Mouse (Mus musculus) thymus, postnatal 4 days (tissue): ENCODE data around the gene Foxa3.

Experiments used
- DNase-seq: peaks from one replicate; pipeline ENCODE4 v3.0.0; 2021

Gene Foxa3

DNA sequence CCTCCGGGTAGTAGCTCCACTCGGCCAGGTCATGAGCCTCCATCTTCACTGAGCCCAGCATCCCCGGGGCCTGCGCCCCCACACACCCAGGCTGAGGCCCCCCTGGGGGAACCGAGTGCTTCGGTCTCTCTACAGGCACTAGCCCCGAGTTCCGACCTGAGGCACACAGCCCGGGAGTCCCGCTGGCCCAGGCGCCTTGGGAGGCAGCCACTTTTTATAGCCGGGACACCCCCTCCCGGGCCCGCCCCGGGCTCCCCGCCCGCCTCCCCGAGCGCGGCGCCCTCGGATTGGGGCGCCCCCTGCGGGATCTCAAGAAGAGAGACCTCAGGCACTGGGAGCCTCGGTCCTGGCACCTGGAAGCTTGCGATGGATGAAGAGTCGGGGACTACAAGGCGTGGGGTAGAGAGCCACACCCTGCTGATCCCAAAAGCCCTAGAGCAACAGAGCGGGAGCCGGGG, at the start of gene Foxa3:
Foxa3 (minus strand) TSS at position 182 of the 458 bp plus-strand sequence.
- peak; percentile 69 for DNase-seq

GRCm38 (mm10) chr7:19071024-19071423, 47.7 kb upstream of the Foxa3 start:
- DNase-seq: peak; percentile 1

- DNase-seq: peak; percentile 62
Observed at GRCm38 (mm10) chr7:19069500-19069899, 46.2 kb upstream of the Foxa3 start.

DNA sequence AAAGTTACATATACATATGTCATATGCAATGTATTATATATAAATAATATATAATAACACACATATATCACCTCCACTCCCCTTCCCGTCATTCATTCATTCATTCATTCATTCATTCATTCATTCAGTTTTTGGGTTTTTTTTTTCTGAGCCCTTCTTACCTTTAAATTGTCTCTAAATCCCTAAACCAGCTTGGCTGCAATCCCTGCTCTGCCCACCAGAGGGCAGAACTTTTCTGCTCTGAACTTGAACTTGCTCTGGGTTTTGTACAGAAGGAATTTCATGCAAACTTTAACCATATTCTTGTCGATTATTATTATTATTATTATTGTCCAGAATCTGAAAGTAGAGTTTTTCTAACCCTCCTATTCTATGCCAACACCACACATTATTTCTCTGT, 45.4 kb upstream of the Foxa3 start:
- DNase-seq: peak; percentile 87

DNA sequence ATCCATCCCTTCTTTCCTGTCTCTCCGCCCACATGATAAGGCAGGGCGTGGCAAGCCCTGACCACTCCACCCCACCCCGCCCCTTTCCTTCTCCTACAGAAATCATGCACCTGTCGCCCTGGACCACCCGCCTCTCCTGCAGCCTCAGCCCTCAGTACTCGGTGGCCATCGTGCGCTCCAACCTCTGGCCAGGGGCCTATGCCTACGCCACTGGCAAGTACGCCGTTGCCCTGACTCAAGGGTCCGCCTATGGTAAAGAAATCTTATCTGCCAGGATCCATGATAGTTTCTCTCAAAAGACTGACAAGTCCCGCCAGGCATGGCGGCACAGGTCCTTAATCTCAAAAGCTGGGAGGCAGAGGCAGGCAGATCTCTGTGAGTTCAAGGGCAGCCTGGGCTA, 44.6 kb upstream of the Foxa3 start:
- no peak for DNase-seq

DNA sequence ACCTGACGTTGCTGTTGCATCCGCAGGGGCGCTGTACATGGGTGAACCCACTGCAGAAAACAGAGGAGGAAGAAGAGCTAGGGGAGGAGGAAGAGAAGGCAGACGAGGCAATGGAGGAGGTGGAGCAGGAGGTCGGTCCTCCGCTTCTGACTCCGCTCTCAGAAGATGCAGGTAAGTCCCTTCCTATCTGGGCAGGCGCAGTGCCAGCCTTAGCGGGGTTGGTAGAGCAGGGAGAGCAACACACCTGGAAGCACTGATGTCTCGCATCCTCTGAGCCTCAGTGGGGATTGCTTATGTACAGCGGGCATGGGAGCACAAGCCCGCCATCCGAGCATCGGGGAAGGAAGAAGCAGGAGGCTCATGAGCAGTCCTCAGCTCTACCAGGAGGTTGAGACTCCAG, 43.7 kb upstream of the Foxa3 start:
- no peak for DNase-seq

GRCm38 (mm10) chr7:19065896-19066295, 42.6 kb upstream of the Foxa3 start:
- no peak for DNase-seq

- DNase-seq: no peak
Observed at GRCm38 (mm10) chr7:19057405-19057804, 34.1 kb upstream of the Foxa3 start.

DNA sequence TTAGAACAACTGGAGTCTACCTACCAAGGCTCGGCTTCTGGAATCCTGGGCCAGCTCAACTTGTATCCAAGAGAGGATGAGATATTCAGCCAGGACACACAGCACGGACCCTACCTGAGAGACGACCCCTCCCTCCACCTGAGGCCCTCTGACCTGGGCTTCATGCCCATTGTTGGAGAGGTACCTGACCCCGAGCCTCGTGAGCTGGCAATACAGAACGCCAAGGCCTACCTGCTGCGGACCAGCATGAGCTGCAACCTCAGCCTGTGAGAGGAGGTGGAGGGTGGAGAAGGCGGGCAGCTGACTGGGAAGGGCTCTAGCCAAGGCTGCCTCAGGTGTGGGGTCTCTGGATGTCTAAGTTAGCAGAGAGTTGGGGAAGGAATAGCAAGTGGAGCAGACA, 31.8 kb upstream of the Foxa3 start:
- DNase-seq: no peak

DNA sequence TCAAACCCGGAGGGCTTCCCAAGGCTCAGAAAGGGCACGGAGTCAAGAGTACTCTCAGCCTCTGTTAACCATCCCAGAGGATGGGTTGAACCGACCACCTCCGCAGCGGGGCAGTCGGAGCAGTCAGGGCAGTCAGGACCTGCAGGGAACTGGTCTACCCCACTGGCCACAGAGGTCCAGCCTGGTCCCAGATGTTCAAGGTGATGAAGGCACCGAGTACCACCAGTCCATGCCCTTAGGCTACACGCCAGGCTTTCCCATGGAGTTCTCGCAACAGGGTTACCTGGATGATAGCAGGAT, 31.4 kb upstream of the Foxa3 start:
- no peak for DNase-seq

GRCm38 (mm10) chr7:19054047-19054776, 30.9 kb upstream of the Foxa3 start, which contains the start of gene Rsph6a:
Rsph6a (plus strand) TSS chr7:19054690.
- DNase-seq: peak; percentile 73

DNA sequence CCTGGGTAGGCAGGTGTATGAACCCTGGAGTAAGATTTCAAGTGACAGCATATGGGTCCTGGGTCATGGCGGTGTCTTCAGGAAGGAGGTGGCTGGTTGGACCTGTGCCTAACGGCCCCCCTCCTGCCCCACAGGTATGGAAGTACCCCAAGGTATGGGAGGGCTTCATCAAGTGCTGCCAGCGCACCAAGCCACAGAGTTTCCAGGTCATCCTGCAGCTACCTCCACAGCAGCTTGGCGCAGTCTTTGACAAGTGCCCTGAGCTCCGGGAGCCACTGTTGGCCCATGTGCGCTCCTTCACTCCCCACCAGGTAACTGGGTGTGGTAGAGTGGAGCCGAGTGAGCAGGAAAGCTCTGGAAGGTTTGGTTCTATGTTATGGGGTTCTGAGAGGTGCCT, 29.8 kb upstream of the Foxa3 start:
- DNase-seq: no peak

GRCm38 (mm10) chr7:19052345-19053135, 29.2 kb upstream of the Foxa3 start:
- no peak for DNase-seq

GRCm38 (mm10) chr7:19051161-19051560, 27.8 kb upstream of the Foxa3 start:
- no peak for DNase-seq

GRCm38 (mm10) chr7:19050172-19050571, 26.8 kb upstream of the Foxa3 start:
- no peak for DNase-seq

DNA sequence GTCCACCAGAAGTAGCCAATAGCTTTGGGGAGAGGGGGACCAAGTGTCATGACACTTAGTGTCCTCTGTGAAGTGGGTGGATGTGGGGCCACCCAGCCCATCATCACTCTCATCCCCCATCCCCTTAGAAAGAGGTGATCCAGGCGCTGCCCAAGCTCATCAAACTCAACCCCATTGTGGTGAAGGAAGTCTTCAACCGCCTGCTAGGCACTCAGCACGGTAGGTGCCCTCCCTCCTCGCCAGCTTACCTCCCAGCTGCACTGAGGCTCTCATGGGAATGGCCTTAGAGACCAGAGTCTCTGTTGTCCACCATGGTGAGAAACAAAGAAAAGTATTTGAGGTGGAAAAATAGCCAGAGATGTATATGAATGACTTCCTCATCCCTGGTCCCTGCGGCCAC, 25.9 kb upstream of the Foxa3 start:
- DNase-seq: no peak

DNA sequence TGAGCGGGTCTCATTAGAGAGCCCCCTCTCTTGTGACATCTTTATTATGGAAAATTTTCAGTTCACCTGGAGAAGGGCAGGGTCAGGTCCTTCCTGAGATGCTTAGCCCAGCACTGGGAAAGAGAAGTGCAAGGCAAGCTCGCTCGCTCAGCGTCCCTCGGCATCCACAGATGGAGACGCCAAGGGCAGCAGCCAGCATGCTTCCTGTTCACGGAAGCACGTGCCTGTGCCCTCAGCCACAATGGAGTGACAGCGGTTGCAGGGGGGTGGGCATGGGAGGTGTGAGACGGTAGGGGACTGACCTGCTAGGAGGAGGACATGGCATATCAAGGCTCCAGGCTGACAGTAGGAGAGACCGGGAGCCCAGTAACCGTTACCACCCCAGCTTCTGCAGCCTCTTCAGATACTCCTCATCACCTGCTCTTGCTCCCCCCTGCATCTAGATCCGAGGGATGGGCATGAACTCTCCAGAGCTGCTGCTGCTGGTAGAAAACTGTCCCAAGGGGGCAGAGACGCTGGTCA, 24.7 kb upstream of the Foxa3 start:
- DNase-seq: no peak

GRCm38 (mm10) chr7:19046286-19047069, 23.1 kb upstream of the Foxa3 start:
- no peak for DNase-seq

GRCm38 (mm10) chr7:19044616-19045015, 21.3 kb upstream of the Foxa3 start:
- no peak for DNase-seq

- no peak for DNase-seq
Observed at GRCm38 (mm10) chr7:19031641-19032040, 8.3 kb upstream of the Foxa3 start.

DNA sequence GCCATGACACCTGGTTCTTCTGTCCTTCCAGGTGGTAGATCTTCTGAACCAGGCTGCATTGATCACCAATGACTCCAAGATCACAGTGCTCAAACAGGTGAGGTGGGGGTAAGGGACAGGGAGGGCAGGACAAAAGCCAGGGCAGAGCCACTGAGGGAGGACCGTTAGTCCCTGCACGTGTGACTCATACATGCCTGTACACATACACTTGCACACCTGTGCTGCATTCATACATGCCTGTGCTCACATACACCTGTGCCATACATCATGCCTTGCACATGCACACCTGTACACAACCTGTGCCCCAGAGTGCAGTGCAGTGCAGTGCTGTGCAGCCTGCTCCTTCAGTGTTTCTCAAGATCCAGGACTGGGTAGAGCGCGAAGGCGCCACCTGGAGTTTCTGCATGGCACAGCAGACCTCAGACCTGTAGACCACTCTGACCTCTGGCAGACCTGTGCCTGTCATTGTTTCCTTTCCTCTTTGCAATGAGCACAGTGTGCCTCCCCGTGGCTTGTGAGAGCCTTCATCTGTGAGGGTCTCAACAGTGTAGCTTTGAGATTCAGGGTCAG, 5.8 kb upstream of the Foxa3 start:
- peak; percentile 81 for DNase-seq

DNA sequence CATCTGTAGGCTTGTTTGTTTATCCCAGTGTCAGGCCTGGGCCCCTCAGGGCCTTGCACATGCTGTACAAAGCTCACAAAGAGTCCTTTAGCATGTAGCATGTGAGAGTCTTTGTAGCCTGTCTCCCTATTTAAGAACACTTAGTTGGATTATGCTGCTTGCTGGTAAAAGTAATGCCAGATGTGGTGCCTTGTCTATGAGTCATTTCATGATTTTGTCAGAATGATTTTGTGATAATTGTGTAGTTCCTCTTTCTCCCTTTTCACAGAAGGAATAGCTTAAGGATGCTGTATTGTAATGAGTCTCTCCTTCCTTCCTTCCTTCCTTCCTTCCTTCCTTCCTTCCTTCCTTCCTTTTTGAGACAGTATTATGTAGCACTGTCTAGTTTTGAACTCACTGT, 4.7 kb upstream of the Foxa3 start:
- DNase-seq: no peak
